Mouse (Mus musculus) ES-E14 (cell line): ENCODE measurements at regions not wholly inside any gene's neighbourhood (a gene's known extent, or its start where the extent isn't known, plus 50 kb on each side); places are given as distances from the start of the nearest gene placed in this dataset.

ENCODE experiments used
- DNase-seq: peaks from one replicate; pipeline ENCODE4 v3.0.0-alpha.2; 2013; ENCODE audit warnings: low read depth, low spot score
- H3K27ac ChIP-seq: 2 replicates; pipeline ENCODE4 v1.5.1; 2012; ENCODE audit warnings: low read depth, mild to moderate bottlenecking, low read length, moderate library complexity, mixed read lengths; ENCODE audit not compliant: poor library complexity, insufficient read depth, severe bottlenecking
- H3K36me3 ChIP-seq: 2 replicates; pipeline ENCODE4 v1.6.1; 2012; ENCODE audit warnings: mild to moderate bottlenecking, low read length, moderate library complexity, mixed read lengths; ENCODE audit not compliant: control insufficient read depth, poor library complexity, insufficient read depth, severe bottlenecking
- H3K4me1 ChIP-seq, 2 experiments: fragments of 150-350 bp in 1 of 2; sonication (generic) in 1 of 2; 2 replicates each; pipeline ENCODE4 v1.6.1; 2012; ENCODE audit warnings: low read length in 2 of 2, mild to moderate bottlenecking in 1 of 2, mixed read lengths in 1 of 2; ENCODE audit not compliant: control insufficient read depth in 2 of 2, insufficient read depth in 2 of 2, poor library complexity in 1 of 2
- H3K4me3 ChIP-seq, 2 experiments: fragments of 150-350 bp in 1 of 2; sonication (generic) in 1 of 2; 2 replicates each; pipeline ENCODE4 v1.5.1; 2012; ENCODE audit warnings: low read length in 2 of 2, low read depth in 1 of 2, mild to moderate bottlenecking in 1 of 2, mixed read lengths in 1 of 2; ENCODE audit not compliant: insufficient read depth in 1 of 2, poor library complexity in 1 of 2, severe bottlenecking in 1 of 2
- H3K9ac ChIP-seq: 2 replicates; pipeline ENCODE4 v1.6.1; 2012; ENCODE audit warnings: low read depth, mild to moderate bottlenecking, low read length, mixed read lengths; ENCODE audit not compliant: poor library complexity, insufficient read depth, severe bottlenecking
- H3K9me3 ChIP-seq: fragments of 150-350 bp; sonication (generic); 2 replicates; pipeline ENCODE4 v1.6.1; 2012; ENCODE audit warnings: low read depth, mild to moderate bottlenecking, low read length; ENCODE audit not compliant: control insufficient read depth, insufficient read depth
- CHD2 ChIP-seq: IDR thresholded peaks from 2 replicates; pipeline ENCODE4 v1.6.1; 2014; ENCODE audit warnings: mild to moderate bottlenecking, low read depth, low read length, inconsistent platforms
- HCFC1 ChIP-seq: IDR thresholded peaks from 2 replicates; pipeline ENCODE4 v1.6.1; 2012; ENCODE audit warnings: low read length, inconsistent platforms, borderline replicate concordance; ENCODE audit not compliant: insufficient read depth
- MAFK ChIP-seq: IDR thresholded peaks from 2 replicates; pipeline ENCODE4 v1.6.1; 2014; ENCODE audit warnings: mild to moderate bottlenecking, low read depth, low read length, inconsistent platforms; ENCODE audit not compliant: insufficient read depth
- ZC3H11A ChIP-seq: IDR thresholded peaks from 2 replicates; pipeline ENCODE4 v1.6.1; 2012; ENCODE audit warnings: low read depth, mild to moderate bottlenecking, inconsistent platforms, low read length, borderline replicate concordance
- ZNF384 ChIP-seq: IDR thresholded peaks from 2 replicates; pipeline ENCODE4 v1.6.1; 2012; ENCODE audit warnings: low read depth, low read length, inconsistent platforms
- in situ Hi-C, 2 experiments: fragments of 600-800 bp; cut with MboI; formaldehyde crosslinking; loops; one replicate each; pipeline ENCODE4 v1.15.1; 2025; ENCODE audit warnings: low sequenced_read_pairs in 2 of 2, inconsistent platforms in 1 of 2; ENCODE audit not compliant: unreplicated experiment in 2 of 2

- peak overlapping the region in 1 of 2 experiments; percentile 32; a peak in 2 of 4 replicates for H3K4me3 ChIP-seq
- no peak for DNase-seq
- H3K4me1 ChIP-seq, result peaks cover 0 to 4% of the 10 kb centered on the region in 2 experiments; a peak in 1 of 4 replicates
- H3K9me3 ChIP-seq, result no peaks in the 10 kb centered on the region
- in situ Hi-C loops, result no loop called here
- TF ChIP-seq ZC3H11A (no peak), CHD2 (no peak), HCFC1 (no peak), MAFK (no peak), ZNF384 (no peak)
- H3K27ac ChIP-seq, result no peak overlapping the region
- no peaks in the 10 kb centered on the region for H3K36me3 ChIP-seq
- H3K9ac ChIP-seq, result no peak overlapping the region; the same call in 1 of the 2 replicates
Measured at GRCm38 (mm10) chr9:63058506-63059233, 70.9 kb upstream of the Pias1 start.

DNA sequence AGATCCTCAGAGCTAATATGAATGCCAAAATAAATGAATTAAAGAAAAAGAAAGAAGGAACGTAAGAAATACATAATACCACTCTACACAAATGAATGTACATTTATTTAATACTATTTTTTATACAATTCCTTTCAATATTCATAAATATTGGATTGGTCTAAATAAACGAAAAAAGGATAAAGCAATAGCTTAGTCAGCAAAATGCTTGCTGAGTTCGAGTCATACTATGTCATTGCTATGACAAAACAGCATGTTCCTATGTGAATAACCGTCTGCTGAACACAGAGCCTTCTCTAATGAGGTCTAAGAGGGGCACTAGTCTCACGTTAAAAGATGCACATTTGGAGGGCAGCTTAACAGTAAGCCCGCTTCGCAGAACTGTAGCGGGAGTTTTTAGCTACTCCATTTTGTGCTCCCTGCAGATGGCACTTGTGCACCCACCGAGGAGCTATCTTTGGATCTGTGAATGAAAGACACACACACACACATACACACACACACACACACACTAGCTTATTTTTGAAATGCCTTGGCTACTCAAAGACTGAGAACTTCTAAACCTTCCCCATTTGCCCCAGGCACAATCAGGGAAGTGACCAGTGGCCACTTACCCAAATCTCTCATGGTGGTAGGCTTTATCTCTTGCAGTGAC lies 69.1 kb upstream of the Pias1 start:
- in situ Hi-C loops, result no loop called here
- TF ChIP-seq CHD2 (no peak), MAFK (peak; percentile 63), HCFC1 (no peak), ZNF384 (no peak), ZC3H11A (no peak)
- Histone ChIP-seq H3K4me3 (no peak overlapping the region), H3K9me3 (no peaks in the 10 kb centered on the region), H3K9ac (no peak overlapping the region), H3K4me1 (peaks cover 0 to 6% of the 10 kb centered on the region in 2 experiments; a peak in 1 of 4 replicates), H3K36me3 (no peaks in the 10 kb centered on the region), H3K27ac (no peak overlapping the region)
- DNase-seq, result no peak

DNA sequence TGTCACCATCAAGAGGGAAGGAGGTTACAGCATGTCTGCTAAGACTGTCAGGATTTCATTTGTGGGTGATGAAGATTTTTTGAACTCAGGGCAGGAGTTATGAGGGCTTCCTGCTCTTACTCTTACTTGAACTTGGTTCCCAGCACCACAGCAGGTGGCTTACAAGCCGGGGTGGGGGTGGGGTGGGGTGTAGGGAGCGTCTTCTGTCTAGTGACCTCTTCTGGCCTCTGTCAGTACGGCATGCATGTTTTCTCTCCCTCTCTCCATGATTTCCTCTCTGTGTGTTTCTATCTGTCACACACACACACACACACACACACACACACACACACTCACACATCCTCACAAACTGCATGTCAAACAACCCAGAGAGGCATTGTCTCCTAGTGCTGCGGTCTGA lies 64.5 kb upstream of the Pias1 start:
- H3K27ac ChIP-seq, result 0 out of 2 replicates have a peak overlapping the region, but pooled peaks have one; percentile 47
- in situ Hi-C loops, result no loop called here
- no peaks in the 10 kb centered on the region for H3K9me3 ChIP-seq
- TF ChIP-seq HCFC1 (no peak), ZC3H11A (no peak), CHD2 (no peak), ZNF384 (no peak), MAFK (no peak)
- no peak overlapping the region for H3K4me3 ChIP-seq
- no peaks in the 10 kb centered on the region for H3K36me3 ChIP-seq
- H3K4me1 ChIP-seq, result peaks cover 0 to 5% of the 10 kb centered on the region in 2 experiments; a peak in 1 of 4 replicates
- no peak overlapping the region for H3K9ac ChIP-seq
- peak; percentile 51 for DNase-seq

GRCm38 (mm10) chr9:63051631-63052030 lies 63.9 kb upstream of the Pias1 start:
- Histone ChIP-seq H3K27ac (no peak overlapping the region), H3K9ac (no peak overlapping the region), H3K4me3 (no peak overlapping the region), H3K36me3 (no peaks in the 10 kb centered on the region), H3K4me1 (peaks cover 0 to 5% of the 10 kb centered on the region in 2 experiments; a peak in 1 of 4 replicates), H3K9me3 (no peaks in the 10 kb centered on the region)
- TF ChIP-seq CHD2 (no peak), ZC3H11A (no peak), ZNF384 (no peak), MAFK (no peak), HCFC1 (no peak)
- in situ Hi-C loops, result no loop called here
- DNase-seq, result no peak
